Mouse (Mus musculus) hindbrain, embryonic 10.5 days (tissue): ENCODE data around the gene Ppp1r21. TPM values are rescaled to one million over a fixed set of nuclear protein-coding genes. Genes with fewer than 3 reads are reported as not detected.
A peak's percentile ranks its signal among the peaks of the same experiment; 100 is the strongest.

ENCODE experiments used
- DNase-seq: peaks from one replicate; pipeline ENCODE4 v3.0.0-alpha.2; 2017; ENCODE audit warnings: low spot score
- H3K27ac ChIP-seq: fragments of 300-500 bp; sonication (generic); 2 replicates; pipeline ENCODE4 v1.5.1; 2016; ENCODE audit warnings: mild to moderate bottlenecking, moderate library complexity
- H3K27me3 ChIP-seq: fragments of 300-500 bp; sonication (generic); 2 replicates; pipeline ENCODE4 v1.6.1; 2016; ENCODE audit warnings: mild to moderate bottlenecking; ENCODE audit not compliant: poor library complexity, insufficient read depth, severe bottlenecking
- H3K36me3 ChIP-seq: fragments of 300-500 bp; sonication (generic); 2 replicates; pipeline ENCODE4 v1.6.1; 2016; ENCODE audit warnings: mild to moderate bottlenecking, moderate library complexity
- H3K4me1 ChIP-seq: fragments of 300-500 bp; sonication (generic); replicated peaks from 2 replicates; pipeline ENCODE4 v1.6.1; 2016; ENCODE audit warnings: mild to moderate bottlenecking
- H3K4me3 ChIP-seq: fragments of 300-500 bp; sonication (generic); 2 replicates; pipeline ENCODE4 v1.5.1; 2016; ENCODE audit warnings: mild to moderate bottlenecking, moderate library complexity
- H3K9me3 ChIP-seq: fragments of 300-500 bp; sonication (generic); 2 replicates; pipeline ENCODE4 v1.6.1; 2016; ENCODE audit warnings: mild to moderate bottlenecking, moderate library complexity
- WGBS: fragments of 180-500 bp; shearing (Covaris S2); methylation state at CpG from one replicate; pipeline ENCODE4 v1.1.7; 2016; 5-methylcytosine and 5-hydroxymethylcytosine counted together
- polyA plus RNA-seq: library from polyadenylated mRNA; unstranded; fragments of >200 nt; fragmentation: Nextera tagmentation; extraction: Ambion mirVana; gene quantifications from 2 replicates; pipeline ENCODE4 v1.2.1, GENCODE M21; 2016

The Ppp1r21 gene
- polyA plus RNA-seq, 1 experiment from 2014 or later: 18.9 TPM

GRCm38 (mm10) chr17:88609361-88609760 lies 79.4 kb downstream of the Ppp1r21 start:
- no peaks in the 10 kb centered on the region for H3K36me3 ChIP-seq
- no peaks in the 10 kb centered on the region for H3K27me3 ChIP-seq
- no peak overlapping the region for H3K4me3 ChIP-seq
- DNase-seq: no peak
- H3K4me1 ChIP-seq: peaks cover 3% of the 10 kb centered on the region
- no peak overlapping the region for H3K27ac ChIP-seq
- 78% methylated on average over 15 of the region's 15 CpGs for WGBS
- no peaks in the 10 kb centered on the region for H3K9me3 ChIP-seq

- Histone ChIP-seq H3K4me3 (no peak overlapping the region), H3K9me3 (no peaks in the 10 kb centered on the region), H3K27me3 (no peaks in the 10 kb centered on the region), H3K36me3 (no peaks in the 10 kb centered on the region), H3K27ac (no peak overlapping the region), H3K4me1 (peaks cover 3% of the 10 kb centered on the region)
- no peak for DNase-seq
- 68% methylated on average over 2 of the region's 2 CpGs for WGBS
Observed at GRCm38 (mm10) chr17:88611057-88611456, 81.1 kb downstream of the Ppp1r21 start.

GRCm38 (mm10) chr17:88613172-88613571 lies 83.3 kb downstream of the Ppp1r21 start:
- Histone ChIP-seq H3K9me3 (no peaks in the 10 kb centered on the region), H3K4me3 (no peak overlapping the region), H3K27ac (no peak overlapping the region), H3K36me3 (no peaks in the 10 kb centered on the region), H3K4me1 (peaks cover 3% of the 10 kb centered on the region), H3K27me3 (no peaks in the 10 kb centered on the region)
- WGBS: 61% methylated on average over 6 of the region's 6 CpGs
- DNase-seq: no peak

- no peaks in the 10 kb centered on the region for H3K9me3 ChIP-seq
- no peak for DNase-seq
- H3K27ac ChIP-seq: no peak overlapping the region
- WGBS: 82% methylated on average over 3 of the region's 3 CpGs
- H3K4me3 ChIP-seq: no peak overlapping the region
- peaks cover 3% of the 10 kb centered on the region for H3K4me1 ChIP-seq
- no peaks in the 10 kb centered on the region for H3K36me3 ChIP-seq
- H3K27me3 ChIP-seq: no peaks in the 10 kb centered on the region
Observed at GRCm38 (mm10) chr17:88613721-88614120, 83.8 kb downstream of the Ppp1r21 start.

- DNase-seq: no peak
- peaks cover 3% of the 10 kb centered on the region for H3K4me1 ChIP-seq
- H3K4me3 ChIP-seq: no peak overlapping the region
- H3K36me3 ChIP-seq: no peaks in the 10 kb centered on the region
- H3K27ac ChIP-seq: no peak overlapping the region
- H3K27me3 ChIP-seq: no peaks in the 10 kb centered on the region
- 70% methylated on average over 3 of the region's 3 CpGs for WGBS
- no peaks in the 10 kb centered on the region for H3K9me3 ChIP-seq
Observed at GRCm38 (mm10) chr17:88614234-88614633, 84.3 kb downstream of the Ppp1r21 start.

GRCm38 (mm10) chr17:88614733-88615132 lies 84.8 kb downstream of the Ppp1r21 start:
- DNase-seq: no peak
- Histone ChIP-seq H3K9me3 (no peaks in the 10 kb centered on the region), H3K27me3 (no peaks in the 10 kb centered on the region), H3K27ac (no peak overlapping the region), H3K4me3 (no peak overlapping the region), H3K4me1 (peaks cover 3% of the 10 kb centered on the region; the same call in 1 of the 2 replicates), H3K36me3 (no peaks in the 10 kb centered on the region)
- 100% methylated on average over 1 of the region's 1 CpGs for WGBS

GRCm38 (mm10) chr17:88615492-88616155 lies 85.7 kb downstream of the Ppp1r21 start:
- no peaks in the 10 kb centered on the region for H3K9me3 ChIP-seq
- no peaks in the 10 kb centered on the region for H3K27me3 ChIP-seq
- peaks cover 1% of the 10 kb centered on the region; the same call in 1 of the 2 replicates for H3K36me3 ChIP-seq
- DNase-seq: no peak
- no peak overlapping the region for H3K27ac ChIP-seq
- H3K4me3 ChIP-seq: no peak overlapping the region
- H3K4me1 ChIP-seq: peaks cover 3% of the 10 kb centered on the region; the same call in 1 of the 2 replicates
- 91% methylated on average over 1 of the region's 1 CpGs for WGBS

- Histone ChIP-seq H3K9me3 (no peaks in the 10 kb centered on the region), H3K36me3 (peaks cover 15% of the 10 kb centered on the region; the same call in 1 of the 2 replicates), H3K27ac (no peak overlapping the region), H3K4me3 (no peak overlapping the region), H3K27me3 (no peaks in the 10 kb centered on the region), H3K4me1 (peaks cover 9% of the 10 kb centered on the region)
- no peak for DNase-seq
- WGBS: 90% methylated on average over 4 of the region's 4 CpGs
Observed at GRCm38 (mm10) chr17:88620935-88621334, 91.0 kb downstream of the Ppp1r21 start.

GRCm38 (mm10) chr17:88621374-88621773 lies 91.5 kb downstream of the Ppp1r21 start:
- H3K27ac ChIP-seq: no peak overlapping the region
- peaks cover 15% of the 10 kb centered on the region; the same call in 1 of the 2 replicates for H3K36me3 ChIP-seq
- H3K27me3 ChIP-seq: no peaks in the 10 kb centered on the region
- H3K9me3 ChIP-seq: no peaks in the 10 kb centered on the region
- no peak overlapping the region for H3K4me3 ChIP-seq
- peaks cover 13% of the 10 kb centered on the region for H3K4me1 ChIP-seq
- no peak for DNase-seq
- WGBS: 82% methylated on average over 3 of the region's 3 CpGs

GRCm38 (mm10) chr17:88622711-88623110 lies 92.8 kb downstream of the Ppp1r21 start:
- Histone ChIP-seq H3K4me1 (peaks cover 21% of the 10 kb centered on the region), H3K9me3 (no peaks in the 10 kb centered on the region), H3K27me3 (no peaks in the 10 kb centered on the region), H3K27ac (no peak overlapping the region), H3K36me3 (peaks cover 15% of the 10 kb centered on the region; the same call in 1 of the 2 replicates), H3K4me3 (no peak overlapping the region)
- 81% methylated on average over 1 of the region's 1 CpGs for WGBS
- no peak for DNase-seq

GRCm38 (mm10) chr17:88624386-88624785 lies 94.5 kb downstream of the Ppp1r21 start:
- Histone ChIP-seq H3K27ac (no peak overlapping the region), H3K4me1 (peaks cover 33% of the 10 kb centered on the region), H3K9me3 (no peaks in the 10 kb centered on the region), H3K27me3 (no peaks in the 10 kb centered on the region), H3K4me3 (no peak overlapping the region), H3K36me3 (peaks cover 15% of the 10 kb centered on the region; the same call in 1 of the 2 replicates)
- WGBS: 86% methylated on average over 4 of the region's 4 CpGs
- DNase-seq: no peak

GRCm38 (mm10) chr17:88625350-88625749 lies 95.4 kb downstream of the Ppp1r21 start:
- Histone ChIP-seq H3K27me3 (no peaks in the 10 kb centered on the region), H3K27ac (peak overlapping the region; percentile 62; the same call in 1 of the 2 replicates), H3K36me3 (peaks cover 15% of the 10 kb centered on the region; the same call in 1 of the 2 replicates), H3K4me1 (peaks cover 43% of the 10 kb centered on the region), H3K9me3 (no peaks in the 10 kb centered on the region), H3K4me3 (no peak overlapping the region)
- DNase-seq: no peak
- WGBS: 92% methylated on average over 13 of the region's 13 CpGs

- WGBS: 77% methylated on average over 7 of the region's 7 CpGs
- H3K27ac ChIP-seq: peak overlapping the region; percentile 72
- no peak for DNase-seq
- peaks cover 48% of the 10 kb centered on the region for H3K4me1 ChIP-seq
- no peaks in the 10 kb centered on the region for H3K27me3 ChIP-seq
- H3K36me3 ChIP-seq: peaks cover 11% of the 10 kb centered on the region; the same call in 1 of the 2 replicates
- H3K4me3 ChIP-seq: no peak overlapping the region
- no peaks in the 10 kb centered on the region for H3K9me3 ChIP-seq
Observed at GRCm38 (mm10) chr17:88625931-88626330, 96.0 kb downstream of the Ppp1r21 start.
